Mouse (Mus musculus) ES-Bruce4 (cell line): ENCODE measurements around the gene Ugt1a8.

Experiments used
- CTCF ChIP-seq: IDR thresholded peaks from one replicate; pipeline ENCODE4 v1.8.1; 2011; ENCODE audit warnings: low read depth, low read length
- POLR2A ChIP-seq: IDR thresholded peaks from one replicate; pipeline ENCODE4 v1.8.1; 2011; ENCODE audit warnings: low read length; ENCODE audit not compliant: insufficient read depth

- no peak for TF ChIP-seq CTCF
- no peak for TF ChIP-seq POLR2A
These were observed 138.1 kb downstream of the Ugt1a8 start for GRCm38 (mm10) chr1:88225741-88226140.
